Mouse (Mus musculus) thymus, adult 2 months (tissue): ENCODE measurements at regions not wholly inside any gene's neighbourhood (a gene's known extent, or its start where the extent isn't known, plus 50 kb on each side); places are given as distances from the start of the nearest gene placed in this dataset.

Experiments used
- DNase-seq: peaks from one replicate; pipeline ENCODE4 v3.0.0; 2021
- H3K27ac ChIP-seq: fragments of 200-500 bp; 2 replicates; pipeline ENCODE4 v1.5.1; 2012; ENCODE audit warnings: low read length, control low read depth; ENCODE audit not compliant: control insufficient read depth, insufficient read depth
- H3K27me3 ChIP-seq: fragments of 200-500 bp; 2 replicates; pipeline ENCODE4 v1.6.1; 2012; ENCODE audit warnings: mild to moderate bottlenecking, low read length, moderate library complexity, mixed read lengths; ENCODE audit not compliant: control insufficient read depth, insufficient read depth
- H3K36me3 ChIP-seq: fragments of 200-500 bp; 2 replicates; pipeline ENCODE4 v1.6.1; 2012; ENCODE audit warnings: mild to moderate bottlenecking, low read length, moderate library complexity; ENCODE audit not compliant: control insufficient read depth, insufficient read depth
- H3K4me1 ChIP-seq: fragments of 200-500 bp; replicated peaks from 2 replicates; pipeline ENCODE4 v1.6.1; 2012; ENCODE audit warnings: low read length; ENCODE audit not compliant: control insufficient read depth, insufficient read depth
- H3K4me3 ChIP-seq: fragments of 200-500 bp; 2 replicates; pipeline ENCODE4 v1.5.1; 2012; ENCODE audit warnings: mild to moderate bottlenecking, low read length, control low read depth, moderate library complexity; ENCODE audit not compliant: control insufficient read depth, insufficient read depth
- CTCF ChIP-seq: fragments of 200-500 bp; IDR thresholded peaks from 2 replicates; pipeline ENCODE4 v1.5.1; 2012; ENCODE audit warnings: mild to moderate bottlenecking, control low read depth, low read length, moderate library complexity, borderline replicate concordance; ENCODE audit not compliant: control insufficient read depth, poor library complexity, insufficient read depth; ENCODE audit errors: extremely low read depth
- POLR2A ChIP-seq: fragments of 200-500 bp; IDR thresholded peaks from 2 replicates; pipeline ENCODE4 v1.6.1; 2012; ENCODE audit warnings: mild to moderate bottlenecking, low read length, control low read depth, moderate library complexity; ENCODE audit not compliant: control insufficient read depth, poor library complexity, insufficient read depth; ENCODE audit errors: extremely low read depth
- WGBS: fragments of 180-500 bp; shearing (Covaris S2); methylation state at CpG from one replicate; pipeline ENCODE4 v1.1.7; 2018; 5-methylcytosine and 5-hydroxymethylcytosine counted together

DNA sequence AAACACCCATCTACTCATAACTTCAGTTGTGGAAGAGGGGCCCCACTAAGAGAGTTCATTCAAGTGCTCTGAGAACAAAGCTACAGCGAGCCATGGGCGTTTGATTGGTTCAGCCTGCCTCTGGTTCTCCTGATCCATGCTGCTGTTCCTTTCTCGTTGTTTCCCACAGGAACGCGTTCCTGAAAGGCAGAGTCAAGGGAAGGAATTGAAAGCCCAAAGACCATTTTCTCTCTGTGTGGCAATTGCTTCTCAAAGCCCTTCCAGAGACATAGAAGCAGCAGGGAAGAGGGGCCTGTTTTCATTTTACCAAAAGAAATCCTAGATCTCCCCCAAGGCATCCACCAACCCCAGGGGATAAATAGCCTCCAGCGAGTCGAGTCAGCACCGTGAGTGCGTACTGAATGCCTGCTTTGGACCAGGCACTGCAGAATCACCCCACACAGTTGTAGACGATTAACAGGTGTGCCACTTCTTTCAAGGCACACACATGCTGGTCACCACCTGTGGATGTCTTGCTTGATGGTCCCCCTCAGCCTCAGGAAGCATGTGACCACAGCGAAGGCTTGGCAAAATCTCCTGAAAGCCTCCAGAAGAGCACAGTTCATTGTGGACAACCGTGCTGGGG is 106.5 kb upstream of the Tsc22d1 start:
- Histone ChIP-seq H3K36me3 (no peaks in the 10 kb centered on the region), H3K27ac (no peak overlapping the region), H3K4me3 (no peak overlapping the region), H3K4me1 (no peaks in the 10 kb centered on the region), H3K27me3 (no peaks in the 10 kb centered on the region)
- DNase-seq = no peak
- WGBS = 68% methylated on average over 12 of the region's 12 CpGs
- TF ChIP-seq CTCF (no peak), POLR2A (no peak)

DNA sequence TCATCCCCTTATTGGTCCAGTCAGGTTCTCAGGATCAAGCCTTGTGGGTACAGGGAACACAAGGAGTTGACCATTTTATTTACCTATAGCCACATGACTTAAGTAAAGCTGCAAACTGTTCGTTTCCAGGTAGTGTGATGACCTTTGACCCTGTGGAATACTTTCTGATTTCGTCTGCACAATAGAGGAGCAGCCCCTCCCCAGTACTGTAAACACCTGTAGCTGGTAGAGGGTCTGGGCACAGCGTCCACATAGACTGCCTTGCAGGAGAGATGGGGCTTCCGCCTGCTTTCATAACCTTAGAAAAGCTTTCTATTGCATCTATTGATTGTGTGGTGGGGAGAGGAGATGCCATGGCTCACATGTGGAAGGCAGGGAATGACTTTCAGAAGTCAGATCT is 105.2 kb upstream of the Tsc22d1 start:
- DNase-seq = no peak
- 90% methylated on average over 4 of the region's 4 CpGs for WGBS
- Histone ChIP-seq H3K36me3 (no peaks in the 10 kb centered on the region), H3K27me3 (no peaks in the 10 kb centered on the region), H3K4me3 (no peak overlapping the region), H3K27ac (no peak overlapping the region), H3K4me1 (no peaks in the 10 kb centered on the region)
- TF ChIP-seq POLR2A (no peak), CTCF (no peak)

DNA sequence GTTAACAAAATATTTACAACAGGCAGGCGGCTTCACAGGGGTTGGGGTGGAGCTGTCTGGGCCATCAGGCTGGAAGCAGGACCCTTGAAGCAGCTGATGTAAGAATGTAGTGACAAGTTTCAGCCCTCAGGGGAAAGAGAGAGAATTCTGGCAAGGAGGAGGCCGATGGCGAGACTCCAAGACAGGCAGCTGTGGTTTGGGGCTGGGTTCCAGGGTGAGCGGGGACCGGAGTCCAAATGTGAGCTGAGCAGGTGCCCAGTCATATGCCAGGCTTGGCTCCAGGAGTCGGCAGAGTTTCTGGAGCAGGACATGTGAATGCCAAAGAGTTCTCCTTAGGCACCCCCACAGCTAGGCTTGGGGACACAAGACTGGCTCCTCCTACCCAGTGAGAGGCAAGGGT is 104.5 kb upstream of the Tsc22d1 start:
- H3K4me3 ChIP-seq = no peak overlapping the region
- no peak for TF ChIP-seq POLR2A
- TF ChIP-seq CTCF = no peak
- no peaks in the 10 kb centered on the region for H3K4me1 ChIP-seq
- H3K27ac ChIP-seq = no peak overlapping the region
- H3K27me3 ChIP-seq = no peaks in the 10 kb centered on the region
- no peaks in the 10 kb centered on the region for H3K36me3 ChIP-seq
- WGBS = 60% methylated on average over 6 of the region's 6 CpGs
- DNase-seq = no peak

DNA sequence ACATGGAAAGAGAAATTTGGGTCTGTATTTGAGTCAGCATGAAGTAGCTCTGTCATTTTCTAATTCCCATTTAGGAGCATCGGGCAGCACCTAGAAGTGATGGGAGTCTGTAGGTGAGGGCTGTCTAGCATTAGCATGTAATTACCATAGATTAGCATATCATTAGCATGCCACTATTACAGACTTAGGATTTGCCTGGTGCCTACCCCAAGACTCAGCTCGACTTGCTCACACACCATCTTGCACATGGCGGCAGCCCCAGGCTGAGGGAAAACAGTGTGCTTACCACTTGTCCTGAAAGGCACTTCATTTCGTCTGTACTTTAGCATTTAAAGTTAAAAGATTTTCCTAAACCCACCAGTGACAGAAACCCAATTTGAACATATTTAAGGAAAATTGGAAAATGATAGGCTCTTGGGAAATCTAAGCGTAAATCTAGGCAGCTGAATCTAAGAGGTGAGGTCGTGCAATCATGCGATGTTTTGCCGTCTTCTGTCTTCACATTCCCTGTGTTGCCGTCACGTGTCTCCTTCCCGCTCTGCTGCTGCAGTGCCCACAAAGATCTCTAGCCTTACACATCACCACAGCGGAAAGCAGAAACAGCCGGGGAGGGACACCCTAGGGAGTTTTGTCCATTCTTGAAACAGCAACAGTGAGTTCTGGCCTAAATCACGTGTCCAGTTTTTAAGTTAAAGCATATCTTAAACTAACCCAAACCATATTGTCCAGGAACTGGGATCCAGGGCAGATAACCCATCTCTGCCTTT is 101.2 kb upstream of the Tsc22d1 start:
- no peak for DNase-seq
- H3K4me3 ChIP-seq = no peak overlapping the region
- H3K27ac ChIP-seq = no peak overlapping the region
- no peaks in the 10 kb centered on the region for H3K36me3 ChIP-seq
- no peak for TF ChIP-seq CTCF
- no peak for TF ChIP-seq POLR2A
- no peaks in the 10 kb centered on the region for H3K27me3 ChIP-seq
- no peaks in the 10 kb centered on the region for H3K4me1 ChIP-seq
- WGBS = 90% methylated on average over 14 of the region's 14 CpGs

DNA sequence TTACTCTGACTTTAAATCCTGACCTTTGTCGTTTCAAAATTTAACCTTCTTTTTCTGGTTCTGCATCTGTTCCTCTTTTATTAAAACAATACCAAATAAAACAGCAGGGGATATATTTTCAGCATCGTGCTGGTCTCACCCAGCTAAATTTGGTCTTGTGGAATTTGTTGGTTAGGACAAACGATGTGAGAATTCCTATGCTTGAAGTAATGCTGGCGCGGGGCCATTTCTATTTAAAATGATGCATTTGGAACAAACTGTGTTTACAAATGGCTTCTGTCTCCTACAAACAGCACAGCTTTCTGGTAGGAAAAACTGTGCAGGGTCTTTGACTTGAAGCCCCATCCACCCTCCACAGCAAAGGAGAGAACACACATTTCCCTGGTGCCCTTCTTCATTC is 96.3 kb upstream of the Tsc22d1 start:
- Histone ChIP-seq H3K4me3 (no peak overlapping the region), H3K27me3 (no peaks in the 10 kb centered on the region), H3K4me1 (peaks cover 2% of the 10 kb centered on the region; the same call in 1 of the 2 replicates), H3K36me3 (no peaks in the 10 kb centered on the region), H3K27ac (no peak overlapping the region)
- 90% methylated on average over 5 of the region's 5 CpGs for whole genome bisulfite sequencing
- TF ChIP-seq CTCF (no peak), POLR2A (no peak)
- no peak for DNase-seq

DNA sequence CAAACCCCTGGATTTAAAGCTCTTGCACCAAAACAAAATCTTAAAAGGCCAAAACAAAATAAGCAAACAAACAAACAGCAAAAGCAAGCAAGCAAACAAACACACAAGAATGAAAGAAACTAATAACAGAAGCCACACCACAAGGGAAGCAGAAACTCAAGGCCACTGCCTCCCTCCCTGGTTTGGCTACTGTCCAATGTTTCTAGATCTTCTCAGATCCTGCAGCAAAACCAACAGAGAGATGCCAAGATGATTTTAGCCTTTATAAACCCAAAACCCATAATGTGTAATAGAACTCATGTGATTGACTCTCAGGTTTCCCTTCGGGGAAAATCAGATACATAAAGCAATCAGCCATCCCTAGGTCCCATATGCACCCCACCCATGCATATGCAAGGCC is 90.5 kb upstream of the Tsc22d1 start:
- no peak for DNase-seq
- Histone ChIP-seq H3K4me1 (peaks cover 2% of the 10 kb centered on the region; the same call in 1 of the 2 replicates), H3K36me3 (no peaks in the 10 kb centered on the region), H3K4me3 (no peak overlapping the region), H3K27me3 (no peaks in the 10 kb centered on the region), H3K27ac (no peak overlapping the region)
- 35% methylated on average over 1 of the region's 1 CpGs for WGBS
- TF ChIP-seq POLR2A = no peak
- TF ChIP-seq CTCF = no peak

DNA sequence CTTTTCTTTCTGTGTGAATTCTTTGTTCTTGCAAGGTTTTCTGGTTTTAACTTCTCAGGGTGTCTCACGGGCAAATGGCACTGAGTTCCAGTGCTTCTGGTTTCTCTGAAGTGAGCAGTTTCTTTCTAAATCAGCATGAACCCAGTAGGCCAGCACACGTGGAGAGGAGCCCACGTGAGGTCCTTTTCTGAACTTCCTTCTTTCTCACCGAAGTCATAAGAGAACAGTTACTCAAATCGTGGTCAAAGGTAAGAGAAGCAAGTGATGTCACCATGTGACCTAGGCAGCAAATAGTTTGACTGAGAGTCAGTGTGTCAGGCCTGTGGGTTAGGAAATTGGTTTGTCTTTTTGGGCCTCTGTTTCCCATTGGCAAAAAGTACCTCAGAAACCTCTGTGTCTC is 84.8 kb upstream of the Tsc22d1 start:
- TF ChIP-seq CTCF (no peak), POLR2A (no peak)
- Histone ChIP-seq H3K4me3 (no peak overlapping the region), H3K4me1 (no peaks in the 10 kb centered on the region), H3K36me3 (no peaks in the 10 kb centered on the region), H3K27me3 (no peaks in the 10 kb centered on the region), H3K27ac (no peak overlapping the region)
- no peak for DNase-seq
- WGBS = 10% methylated on average over 5 of the region's 5 CpGs
